Mouse (Mus musculus) limb, embryonic 14.5 days (tissue): ENCODE results near the gene Nr3c2. TPM values are rescaled to one million over a fixed set of nuclear protein-coding genes. Genes with fewer than 3 reads are reported as not detected.

Experiments
- ATAC-seq: fragments of 200-750 bp; cut with Nextera tagmentation; 2 replicates; pipeline ENCODE4 v1.8.0; 2017; ENCODE audit warnings: low read depth, moderate number of reproducible peaks, moderate TSS enrichment; ENCODE audit not compliant: low FRiP score
- DNase-seq: peaks from one replicate; pipeline ENCODE4 v3.0.0-alpha.2; 2015; ENCODE audit warnings: low spot score
- H3K27ac ChIP-seq: fragments of 300-500 bp; sonication (generic); replicated peaks from 2 replicates; pipeline ENCODE4 v1.5.1; 2014; ENCODE audit warnings: low read depth, mild to moderate bottlenecking, low read length, moderate library complexity, mixed read lengths
- H3K27me3 ChIP-seq: fragments of 300-500 bp; sonication (generic); 2 replicates; pipeline ENCODE4 v1.6.1; 2014; ENCODE audit warnings: low read length, mixed read lengths; ENCODE audit not compliant: control insufficient read depth, insufficient read depth
- H3K36me3 ChIP-seq: fragments of 300-500 bp; sonication (generic); 2 replicates; pipeline ENCODE4 v1.6.1; 2014; ENCODE audit warnings: mild to moderate bottlenecking, low read length, moderate library complexity, mixed read lengths; ENCODE audit not compliant: control insufficient read depth, insufficient read depth
- H3K4me1 ChIP-seq: fragments of 300-500 bp; sonication (generic); 2 replicates; pipeline ENCODE4 v1.6.1; 2014; ENCODE audit warnings: antibody characterized with exemption, low read length, mixed read lengths; ENCODE audit not compliant: control insufficient read depth, insufficient read depth
- H3K4me2 ChIP-seq: fragments of 300-500 bp; sonication (generic); replicated peaks from 2 replicates; pipeline ENCODE4 v1.6.1; 2014; ENCODE audit warnings: low read depth, mild to moderate bottlenecking, low read length, moderate library complexity; ENCODE audit not compliant: severe bottlenecking
- H3K4me3 ChIP-seq: fragments of 300-500 bp; sonication (generic); replicated peaks from 2 replicates; pipeline ENCODE4 v1.5.1; 2014; ENCODE audit warnings: low read length
- H3K9ac ChIP-seq: fragments of 300-500 bp; sonication (generic); 2 replicates; pipeline ENCODE4 v1.6.1; 2014; ENCODE audit warnings: mild to moderate bottlenecking, low read depth, low read length, moderate library complexity; ENCODE audit not compliant: severe bottlenecking
- H3K9me3 ChIP-seq: fragments of 300-500 bp; sonication (generic); 2 replicates; pipeline ENCODE4 v1.6.1; 2016; ENCODE audit warnings: low read length; ENCODE audit not compliant: control insufficient read depth
- POLR2A ChIP-seq: fragments of 200-500 bp; IDR thresholded peaks from 2 replicates; pipeline ENCODE4 v1.8.0; 2012; ENCODE audit warnings: inconsistent platforms, mild to moderate bottlenecking, moderate library complexity, borderline replicate concordance; ENCODE audit not compliant: insufficient read depth, insufficient read length; ENCODE audit errors: extremely low read depth
- WGBS: fragments of 180-500 bp; shearing (Covaris S2); extraction: QIAGEN DNeasy Blood & Tissue Kit; methylation state at CpG from one replicate; pipeline ENCODE4 v1.1.7; 2014; 5-methylcytosine and 5-hydroxymethylcytosine counted together
- polyA plus RNA-seq, 2 experiments: library from polyadenylated mRNA; depleted of rRNA in 1 of 2; stranded (reverse) in 1 of 2; unstranded in 1 of 2; fragments of >200 nt; fragmentation: Nextera tagmentation in 1 of 2; extraction: Ambion mirVana in 1 of 2; gene quantifications; 2 replicates each; pipeline versions ENCODE4 v1.2.1 to v1.2.3; 2012 to 2014

Nr3c2 gene
- polyA plus RNA-seq, 2 experiments: 2.1 to 6.1 TPM

DNA sequence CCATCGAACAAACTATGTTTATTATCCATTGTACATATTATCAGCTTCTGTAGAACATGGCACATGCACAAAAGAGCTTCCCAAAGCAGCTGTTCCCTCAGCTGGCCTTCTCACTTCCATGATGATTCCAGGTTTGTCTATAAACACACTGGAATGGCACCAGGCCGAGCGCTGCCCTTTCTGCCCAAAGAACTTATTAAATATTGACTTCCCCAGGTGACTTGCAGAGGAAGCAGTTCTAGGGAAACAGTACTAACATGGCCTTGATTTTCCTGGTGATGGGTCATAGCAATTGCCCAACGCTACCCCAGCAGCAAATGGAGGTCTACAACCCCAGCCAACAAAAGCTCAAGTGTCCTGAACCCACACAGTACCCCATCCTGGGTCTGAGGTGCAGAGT, 379.0 kb downstream of the Nr3c2 start:
- H3K9me3 ChIP-seq: no peaks in the 10 kb centered on the region
- H3K4me1 ChIP-seq: 0 out of 2 replicates have a peak, but pooled peaks cover 4% of the 10 kb centered on the region
- no peak overlapping the region for H3K4me3 ChIP-seq
- DNase-seq (no peak), ATAC-seq (no peak)
- H3K27ac ChIP-seq: no peak overlapping the region
- TF ChIP-seq POLR2A: no peak
- WGBS: 88% methylated on average over 4 of the region's 4 CpGs
- no peak overlapping the region for H3K4me2 ChIP-seq
- 0 out of 2 replicates have a peak, but pooled peaks cover 7% of the 10 kb centered on the region for H3K36me3 ChIP-seq
- H3K9ac ChIP-seq: no peak overlapping the region
- H3K27me3 ChIP-seq: no peaks in the 10 kb centered on the region

- no peak for TF ChIP-seq POLR2A
- Histone ChIP-seq H3K36me3 (0 out of 2 replicates have a peak, but pooled peaks cover 7% of the 10 kb centered on the region), H3K27me3 (no peaks in the 10 kb centered on the region), H3K27ac (no peak overlapping the region), H3K9ac (no peak overlapping the region), H3K9me3 (no peaks in the 10 kb centered on the region), H3K4me3 (no peak overlapping the region), H3K4me1 (0 out of 2 replicates have a peak, but pooled peaks cover 4% of the 10 kb centered on the region), H3K4me2 (no peak overlapping the region)
- DNase-seq (peak; percentile 14), ATAC-seq (peak; percentile 26; the same call in 1 of the 2 replicates)
- WGBS: 14% methylated on average over 3 of the region's 3 CpGs
Observed at GRCm38 (mm10) chr8:77279977-77280376, 380.7 kb downstream of the Nr3c2 start.

DNA sequence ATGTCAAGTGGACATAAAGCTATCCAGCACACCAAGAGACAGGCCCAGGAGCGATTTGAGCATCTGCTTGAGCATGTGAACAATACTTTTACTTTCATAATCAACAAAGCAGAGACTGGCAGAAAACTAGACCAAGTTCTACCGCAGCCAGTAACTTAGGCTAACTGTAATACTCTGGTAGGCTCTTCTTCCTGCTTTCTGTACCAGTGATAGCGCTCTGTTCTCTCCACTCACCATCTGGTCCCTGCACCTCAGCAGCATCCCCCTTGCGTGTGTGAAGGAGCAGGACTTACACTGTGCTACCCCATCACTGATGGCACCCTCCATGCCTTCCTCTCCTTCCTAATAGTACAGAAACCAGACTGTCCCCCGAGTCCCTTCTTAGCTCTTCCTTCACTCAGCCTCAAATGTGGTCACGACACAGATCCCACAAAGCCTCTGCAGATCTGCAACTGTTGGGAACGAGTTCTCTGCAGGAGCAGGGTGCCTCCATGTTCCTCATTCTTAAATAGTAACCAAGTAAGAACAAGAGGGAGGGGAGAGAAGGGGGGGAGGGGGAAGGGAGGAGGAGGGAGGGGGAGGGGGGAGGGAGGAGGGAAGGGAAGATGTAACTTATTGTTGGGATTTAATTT, 383.5 kb downstream of the Nr3c2 start:
- Histone ChIP-seq H3K27me3 (no peaks in the 10 kb centered on the region), H3K9ac (no peak overlapping the region), H3K4me2 (no peak overlapping the region), H3K9me3 (no peaks in the 10 kb centered on the region), H3K27ac (no peak overlapping the region), H3K4me1 (0 out of 2 replicates have a peak, but pooled peaks cover 4% of the 10 kb centered on the region), H3K36me3 (no peaks in the 10 kb centered on the region), H3K4me3 (no peak overlapping the region)
- WGBS: 90% methylated on average over 7 of the region's 7 CpGs
- no peak for TF ChIP-seq POLR2A
- ATAC-seq: no peak
- DNase-seq: no peak

- Histone ChIP-seq H3K4me3 (no peak overlapping the region), H3K36me3 (no peaks in the 10 kb centered on the region), H3K9ac (no peak overlapping the region), H3K27ac (no peak overlapping the region), H3K9me3 (no peaks in the 10 kb centered on the region), H3K4me2 (no peak overlapping the region), H3K27me3 (no peaks in the 10 kb centered on the region), H3K4me1 (0 out of 2 replicates have a peak, but pooled peaks cover 4% of the 10 kb centered on the region)
- WGBS: 83% methylated on average over 3 of the region's 3 CpGs
- no peak for TF ChIP-seq POLR2A
- no peak for ATAC-seq
- DNase-seq: no peak
Observed at GRCm38 (mm10) chr8:77284473-77284872, 385.2 kb downstream of the Nr3c2 start.

GRCm38 (mm10) chr8:77288065-77288464, 388.8 kb downstream of the Nr3c2 start:
- ATAC-seq (no peak), DNase-seq (no peak)
- TF ChIP-seq POLR2A: no peak
- H3K4me1 ChIP-seq: no peaks in the 10 kb centered on the region
- H3K9me3 ChIP-seq: no peaks in the 10 kb centered on the region
- no peak overlapping the region for H3K4me3 ChIP-seq
- 39% methylated on average over 3 of the region's 3 CpGs for WGBS
- H3K27ac ChIP-seq: no peak overlapping the region
- H3K36me3 ChIP-seq: no peaks in the 10 kb centered on the region
- no peak overlapping the region for H3K9ac ChIP-seq
- no peaks in the 10 kb centered on the region for H3K27me3 ChIP-seq
- H3K4me2 ChIP-seq: no peak overlapping the region

DNA sequence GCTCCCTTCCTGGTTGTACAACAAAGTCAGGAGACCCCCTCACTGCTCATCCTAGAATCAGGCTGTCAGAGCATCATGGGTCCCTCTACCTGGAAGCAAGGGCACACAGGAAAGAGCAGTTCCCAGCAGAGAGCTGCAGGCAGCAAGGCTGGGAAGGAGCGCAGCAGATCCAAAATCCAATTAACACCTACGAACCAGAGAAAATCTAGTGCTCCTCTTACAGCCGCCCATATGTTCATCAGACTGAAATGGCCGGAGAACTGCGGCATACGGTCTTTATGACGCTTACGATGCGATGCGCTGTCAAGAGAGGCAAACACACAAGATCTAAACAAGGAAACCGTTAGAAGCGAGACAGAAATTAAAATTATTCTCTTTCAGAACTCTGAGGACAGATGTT, 389.2 kb downstream of the Nr3c2 start:
- Histone ChIP-seq H3K4me2 (no peak overlapping the region), H3K9ac (no peak overlapping the region), H3K36me3 (no peaks in the 10 kb centered on the region), H3K27ac (no peak overlapping the region), H3K9me3 (no peaks in the 10 kb centered on the region), H3K27me3 (no peaks in the 10 kb centered on the region), H3K4me1 (no peaks in the 10 kb centered on the region), H3K4me3 (no peak overlapping the region)
- whole genome bisulfite sequencing: 83% methylated on average over 12 of the region's 12 CpGs
- no peak for TF ChIP-seq POLR2A
- DNase-seq (no peak), ATAC-seq (no peak)
